Mouse (Mus musculus) hindbrain, embryonic 15.5 days (tissue): ENCODE data around the gene Thra. TPM values are rescaled to one million over a fixed set of nuclear protein-coding genes. Genes with fewer than 3 reads are reported as not detected.
A peak's percentile ranks its signal among the peaks of the same experiment; 100 is the strongest.

Source experiments
- ATAC-seq: fragments of 200-750 bp; cut with Nextera tagmentation; 2 replicates; pipeline ENCODE4 v1.8.0; 2017; ENCODE audit warnings: low read depth, moderate number of reproducible peaks, moderate TSS enrichment; ENCODE audit not compliant: low FRiP score
- H3K27ac ChIP-seq: fragments of 300-500 bp; sonication (generic); replicated peaks from 2 replicates; pipeline ENCODE4 v1.5.1; 2015; ENCODE audit warnings: mild to moderate bottlenecking, inconsistent platforms
- H3K27me3 ChIP-seq: fragments of 300-500 bp; sonication (generic); 2 replicates; pipeline ENCODE4 v1.6.1; 2015; ENCODE audit warnings: control low read depth, inconsistent platforms
- H3K36me3 ChIP-seq: fragments of 300-500 bp; sonication (generic); 2 replicates; pipeline ENCODE4 v1.6.1; 2015; ENCODE audit warnings: control low read depth, inconsistent platforms
- H3K4me1 ChIP-seq: fragments of 300-500 bp; sonication (generic); replicated peaks from 2 replicates; pipeline ENCODE4 v1.6.1; 2015; ENCODE audit warnings: control low read depth, inconsistent platforms
- H3K4me2 ChIP-seq: fragments of 300-500 bp; sonication (generic); 2 replicates; pipeline ENCODE4 v1.6.1; 2015; ENCODE audit warnings: moderate library complexity, mild to moderate bottlenecking, inconsistent platforms
- H3K4me3 ChIP-seq: fragments of 300-500 bp; sonication (generic); 2 replicates; pipeline ENCODE4 v1.5.1; 2015; ENCODE audit warnings: mild to moderate bottlenecking, inconsistent platforms
- H3K9ac ChIP-seq: fragments of 300-500 bp; sonication (generic); 2 replicates; pipeline ENCODE4 v1.6.1; 2015; ENCODE audit warnings: inconsistent platforms
- H3K9me3 ChIP-seq: fragments of 300-500 bp; sonication (generic); 2 replicates; pipeline ENCODE4 v1.6.1; 2016; ENCODE audit warnings: control low read depth, inconsistent platforms
- WGBS: fragments of 180-500 bp; shearing (Covaris S2); methylation state at CpG from one replicate; pipeline ENCODE4 v1.1.7; 2015; 5-methylcytosine and 5-hydroxymethylcytosine counted together
- polyA plus RNA-seq: library from polyadenylated mRNA; unstranded; fragments of >200 nt; fragmentation: Nextera tagmentation; extraction: Ambion mirVana; gene quantifications from 2 replicates; pipeline ENCODE4 v1.2.1, GENCODE M21; 2015

Gene Thra
- polyA plus RNA-seq, 1 experiment from 2014 or later, result 138 TPM

GRCm38 (mm10) chr11:98796515-98797216 lies 56.2 kb downstream of the Thra start:
- WGBS, result 4% methylated on average over 23 of the region's 23 CpGs
- Histone ChIP-seq H3K9me3 (no peaks in the 10 kb centered on the region), H3K9ac (peak overlapping the region; percentile 87), H3K27me3 (no peaks in the 10 kb centered on the region), H3K4me1 (peaks cover 32% of the 10 kb centered on the region), H3K27ac (peak overlapping the region; percentile 99), H3K4me2 (peak overlapping the region; percentile 93), H3K4me3 (peak overlapping the region; percentile 98), H3K36me3 (peaks cover 28% of the 10 kb centered on the region)
- peak; percentile 70 for ATAC-seq

DNA sequence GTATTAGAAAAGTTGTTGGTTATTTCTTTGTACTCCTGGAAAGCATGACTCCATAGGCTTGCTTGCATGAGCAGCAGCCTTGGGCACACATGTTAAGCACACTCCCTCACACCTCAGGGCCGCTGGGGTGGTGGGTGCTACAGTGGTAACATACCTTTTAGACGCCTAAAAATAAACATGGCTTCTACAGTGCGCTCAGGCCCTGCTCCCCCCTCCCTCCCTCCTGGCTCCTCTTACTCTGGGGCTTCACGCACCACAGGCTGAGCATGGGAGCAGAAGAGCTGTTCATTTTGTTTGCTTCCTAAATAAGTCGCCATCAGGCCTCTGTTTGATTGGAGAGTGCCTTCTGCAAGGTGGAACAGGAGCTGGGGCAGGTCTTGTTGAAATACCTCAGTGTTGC lies 56.9 kb downstream of the Thra start:
- Histone ChIP-seq H3K4me3 (peak overlapping the region; percentile 98), H3K4me2 (peak overlapping the region; percentile 93), H3K27me3 (no peaks in the 10 kb centered on the region), H3K4me1 (peaks cover 32% of the 10 kb centered on the region), H3K9me3 (no peaks in the 10 kb centered on the region), H3K9ac (peak overlapping the region; percentile 87), H3K27ac (peak overlapping the region; percentile 99), H3K36me3 (peaks cover 35% of the 10 kb centered on the region)
- WGBS, result 9% methylated on average over 5 of the region's 5 CpGs
- ATAC-seq, result no peak

DNA sequence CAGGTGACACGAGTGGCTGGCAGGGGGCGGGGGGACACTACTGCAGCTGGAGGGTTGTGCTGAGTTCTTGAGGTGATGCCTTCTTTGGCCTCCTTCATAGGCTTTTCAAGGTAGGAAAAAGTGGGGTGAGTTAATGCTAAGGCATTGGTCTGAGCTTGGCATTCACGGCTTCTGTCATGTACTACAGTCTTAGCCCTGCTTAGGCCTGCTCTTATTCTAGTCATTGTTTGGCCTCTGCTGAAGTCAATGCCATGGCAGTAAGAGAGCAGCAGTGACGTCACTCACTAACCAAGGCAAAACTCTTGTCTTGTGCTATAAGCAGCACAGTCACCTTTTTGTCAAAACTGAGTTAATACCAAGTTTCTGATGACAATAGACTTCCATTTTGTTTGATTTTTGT lies 57.5 kb downstream of the Thra start:
- Histone ChIP-seq H3K9ac (peak overlapping the region; percentile 87), H3K4me1 (peaks cover 32% of the 10 kb centered on the region), H3K9me3 (no peaks in the 10 kb centered on the region), H3K27ac (peak overlapping the region; percentile 99; the same call in 1 of the 2 replicates), H3K27me3 (no peaks in the 10 kb centered on the region), H3K4me3 (peak overlapping the region; percentile 98), H3K4me2 (peak overlapping the region; percentile 93), H3K36me3 (peaks cover 41% of the 10 kb centered on the region)
- 41% methylated on average over 4 of the region's 4 CpGs for WGBS
- no peak for ATAC-seq

DNA sequence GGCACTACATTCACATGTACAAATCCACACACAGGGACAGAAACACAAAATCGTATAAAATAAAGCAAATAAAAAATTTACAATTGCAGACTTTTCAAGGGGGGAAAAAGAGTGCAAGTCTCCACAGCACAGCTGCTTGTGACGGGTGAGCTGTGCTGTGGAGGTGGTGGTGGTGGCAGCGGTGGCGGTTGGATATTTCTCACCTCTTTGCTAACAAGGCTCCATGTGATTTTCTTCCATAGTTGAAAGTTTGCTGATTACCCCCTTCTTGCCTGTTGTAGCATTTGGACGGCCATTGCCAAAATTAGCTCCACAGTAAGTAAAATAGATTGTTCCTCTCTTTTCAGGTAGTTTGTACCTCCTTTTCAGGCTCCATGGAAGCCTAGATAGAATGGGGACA lies 64.2 kb downstream of the Thra start, which contains the start of gene Casc3:
Gene Casc3 (plus strand): TSS at position 301 of the 400 bp plus-strand sequence.
- H3K36me3 ChIP-seq, result peaks cover 76% of the 10 kb centered on the region
- H3K27me3 ChIP-seq, result no peaks in the 10 kb centered on the region
- H3K4me1 ChIP-seq, result peaks cover 6% of the 10 kb centered on the region; the same call in 1 of the 2 replicates
- no peak within 1 kb of the TSS for H3K4me3 ChIP-seq
- no peak within 1 kb of the TSS for H3K27ac ChIP-seq
- H3K9ac ChIP-seq, result no peak within 1 kb of the TSS
- H3K4me2 ChIP-seq, result no peak within 1 kb of the TSS
- WGBS, result 94% methylated on average over 5 of the region's 5 CpGs
- no peaks in the 10 kb centered on the region for H3K9me3 ChIP-seq
- no peak for ATAC-seq

DNA sequence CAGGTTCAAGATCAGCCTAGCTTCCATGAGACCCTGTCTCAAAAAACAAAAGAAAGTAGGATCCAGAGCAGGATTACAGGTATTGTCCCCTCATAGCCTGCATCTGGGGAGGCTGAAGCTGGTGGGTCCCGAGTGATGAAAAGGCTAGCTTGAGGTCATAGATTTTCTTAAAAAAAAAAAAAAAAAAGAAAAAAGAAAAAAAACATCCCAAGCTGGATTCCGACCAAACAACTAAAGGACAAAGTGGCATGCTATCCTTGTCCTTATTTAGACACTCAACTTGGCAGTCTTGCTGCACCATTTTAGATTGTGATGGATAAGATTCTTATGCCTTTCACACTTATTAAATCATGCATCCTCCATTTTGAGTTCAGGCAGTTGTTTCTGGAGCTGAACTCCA lies 68.0 kb downstream of the Thra start:
- WGBS, result 81% methylated on average over 2 of the region's 2 CpGs
- no peaks in the 10 kb centered on the region for H3K27me3 ChIP-seq
- H3K4me3 ChIP-seq, result no peak overlapping the region
- peak overlapping the region; percentile 77; the same call in 1 of the 2 replicates for H3K4me2 ChIP-seq
- no peak overlapping the region for H3K9ac ChIP-seq
- peaks cover 51% of the 10 kb centered on the region for H3K36me3 ChIP-seq
- no peaks in the 10 kb centered on the region for H3K9me3 ChIP-seq
- no peak for ATAC-seq
- peaks cover 26% of the 10 kb centered on the region for H3K4me1 ChIP-seq
- H3K27ac ChIP-seq, result peak overlapping the region; percentile 98

- H3K9ac ChIP-seq, result peak overlapping the region; percentile 95
- no peaks in the 10 kb centered on the region for H3K9me3 ChIP-seq
- H3K36me3 ChIP-seq, result peaks cover 46% of the 10 kb centered on the region
- peaks cover 26% of the 10 kb centered on the region for H3K4me1 ChIP-seq
- H3K4me2 ChIP-seq, result peak overlapping the region; percentile 77
- H3K27me3 ChIP-seq, result no peaks in the 10 kb centered on the region
- ATAC-seq, result peak; percentile 98
- H3K4me3 ChIP-seq, result peak overlapping the region; percentile 79
- H3K27ac ChIP-seq, result peak overlapping the region; percentile 98
- whole genome bisulfite sequencing, result under 1% methylated on average over 73 of the region's 84 CpGs
Measured at GRCm38 (mm10) chr11:98809457-98810290, 69.2 kb downstream of the Thra start.

- ATAC-seq, result no peak
Measured at GRCm38 (mm10) chr11:98810686-98811085, 70.2 kb downstream of the Thra start.

DNA sequence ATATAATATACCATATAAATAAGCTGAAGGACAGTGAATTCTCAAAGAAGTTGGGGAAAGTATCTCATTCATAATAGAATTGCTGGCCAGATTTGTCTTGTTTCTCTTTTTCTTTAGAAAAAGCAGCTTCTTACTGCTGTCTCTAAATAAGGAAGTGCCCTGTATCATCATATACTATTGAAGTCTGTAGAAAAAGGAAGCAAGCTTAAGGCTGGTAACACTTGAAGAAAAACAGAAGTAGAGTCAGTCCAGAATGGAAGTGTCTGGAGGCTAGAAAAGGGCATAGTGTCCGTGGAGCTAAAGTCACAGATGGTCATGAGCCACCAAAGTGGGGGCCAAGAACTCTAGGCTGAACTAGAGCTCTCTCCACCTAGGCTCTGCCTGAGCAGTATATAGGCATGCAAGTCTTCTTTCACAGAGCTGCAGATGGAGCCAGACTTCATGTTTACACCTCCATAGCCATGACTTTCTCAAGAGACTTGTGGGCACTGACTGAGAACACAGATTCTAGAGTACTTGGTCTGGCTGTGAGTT lies 76.3 kb downstream of the Thra start:
- 94% methylated on average over 1 of the region's 1 CpGs for WGBS
- no peak for ATAC-seq

More at GRCm38 (mm10) chr11:98810686-98811085, 70.2 kb downstream of the Thra start:
- peak overlapping the region; percentile 79 for H3K4me3 ChIP-seq
- H3K9ac ChIP-seq, result peak overlapping the region; percentile 95
- H3K4me2 ChIP-seq, result peak overlapping the region; percentile 77
- peak overlapping the region; percentile 98 for H3K27ac ChIP-seq
- no peaks in the 10 kb centered on the region for H3K9me3 ChIP-seq
- no peaks in the 10 kb centered on the region for H3K27me3 ChIP-seq
- WGBS, result 79% methylated on average over 7 of the region's 7 CpGs
- H3K4me1 ChIP-seq, result peaks cover 26% of the 10 kb centered on the region
- peaks cover 36% of the 10 kb centered on the region for H3K36me3 ChIP-seq

More for the DNA sequence above, 76.3 kb downstream of the Thra start:
- H3K9me3 ChIP-seq, result no peaks in the 10 kb centered on the region
- no peak overlapping the region for H3K27ac ChIP-seq
- peaks cover 67% of the 10 kb centered on the region for H3K36me3 ChIP-seq
- no peak overlapping the region for H3K4me3 ChIP-seq
- peaks cover 4% of the 10 kb centered on the region for H3K4me1 ChIP-seq
- H3K4me2 ChIP-seq, result no peak overlapping the region
- H3K9ac ChIP-seq, result no peak overlapping the region
- H3K27me3 ChIP-seq, result no peaks in the 10 kb centered on the region

Other genes starting within 250 kb of the Thra start
- 0.29 TPM in 1 of 2 replicates, not detected in the other for gene Ikzf3, start 194.6 kb upstream of the Thra start, polyA plus RNA-seq
- gene Zpbp2, start 189.5 kb upstream of the Thra start, polyA plus RNA-seq, result 0.13 and 0.25 TPM in 2 replicates
- 103 and 108 TPM in 2 replicates for gene Ormdl3, start 153.3 kb upstream of the Thra start, polyA plus RNA-seq
- not detected in 2 replicates for gene Lrrc3c, start 142.3 kb upstream of the Thra start, polyA plus RNA-seq
- 0.48 and 0.54 TPM in 2 replicates for gene Gm12355, start 115.0 kb upstream of the Thra start, polyA plus RNA-seq
- gene Gsdma3, start 114.3 kb upstream of the Thra start, polyA plus RNA-seq, result not detected in 2 replicates
- gene Gsdma2, start 93.9 kb upstream of the Thra start, polyA plus RNA-seq, result not detected in 2 replicates
- gene Gsdma, start 76.3 kb upstream of the Thra start, polyA plus RNA-seq, result 0.09 TPM in 1 of 2 replicates, not detected in the other
- gene Psmd3, start 58.1 kb upstream of the Thra start, polyA plus RNA-seq, result 193 and 204 TPM in 2 replicates
- gene Csf3, start 39.4 kb upstream of the Thra start, polyA plus RNA-seq, result not detected in 2 replicates
- gene Med24, start 11.2 kb upstream of the Thra start, polyA plus RNA-seq, result 67.0 and 70.3 TPM in 2 replicates
- gene Nr1d1, start 34.7 kb downstream of the Thra start, polyA plus RNA-seq, result 3.9 and 4.3 TPM in 2 replicates
- gene Msl1, start 54.9 kb downstream of the Thra start, polyA plus RNA-seq, result 31.7 and 33.1 TPM in 2 replicates
- 49.4 and 54.2 TPM in 2 replicates for gene Casc3, start 64.3 kb downstream of the Thra start, polyA plus RNA-seq
- 10.5 and 13.1 TPM in 2 replicates for gene Rapgefl1, start 96.1 kb downstream of the Thra start, polyA plus RNA-seq
- 4.4 and 4.5 TPM in 2 replicates for gene Wipf2, start 123.0 kb downstream of the Thra start, polyA plus RNA-seq
- 5.5 and 6.0 TPM in 2 replicates for gene Cdc6, start 167.2 kb downstream of the Thra start, polyA plus RNA-seq
- gene Rara, start 187.2 kb downstream of the Thra start, polyA plus RNA-seq, result 11.4 and 16.8 TPM in 2 replicates
- 1.8 and 3.1 TPM in 2 replicates for gene Gjd3, start 242.4 kb downstream of the Thra start, polyA plus RNA-seq